Mouse (Mus musculus): ENCODE data around the gene Ulk3.

DNA sequence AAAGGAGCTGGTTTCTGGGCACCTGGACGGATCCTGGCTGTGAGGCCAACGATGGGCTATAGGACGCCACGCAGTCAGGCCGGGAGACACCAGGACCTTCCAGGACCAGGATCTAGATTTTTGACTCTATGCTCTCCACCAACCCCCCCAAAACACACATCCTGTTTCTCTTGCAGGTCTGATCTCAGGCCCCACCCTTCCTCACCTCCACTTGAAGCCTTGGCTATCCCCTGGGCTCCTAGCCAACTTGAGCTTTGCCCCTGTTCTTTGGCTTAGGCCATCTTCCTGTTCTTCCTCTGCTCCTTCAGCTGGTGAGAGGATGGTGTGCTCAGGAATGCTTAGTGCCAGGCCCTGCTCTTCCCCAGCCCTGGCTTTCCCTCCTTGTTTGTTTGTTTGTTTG is 31.4 kb downstream of the Ulk3 start, which contains the start of gene Lman1l:
- no peak for TF ChIP-seq CTCF (IDR thresholded peaks at IDR 0.05; ENCODE audit: control insufficient read depth, insufficient read depth, low read length)
- TF ChIP-seq POLR2A (IDR thresholded peaks at IDR 0.05; ENCODE audit: borderline replicate concordance, control insufficient read depth, low read depth, low read length): no peak
